Mouse (Mus musculus) mouse trophoblast stem cell (cell line): ENCODE data around the gene Notch4.
"Not testable (repeated sequence)": the region's sequence is repeated elsewhere in the genome, so short reads cannot be mapped to it uniquely, and the experiment has no call there.

Experiments
- in situ Hi-C, 2 experiments: fragments of 300-500 bp; cut with MseI, MboI; formaldehyde crosslinking; loops; 2 replicates in 1 of 2; 3 replicates in 1 of 2; pipeline ENCODE4 v1.15.1; 2025

Gene Notch4

GRCm38 (mm10) chr17:34564003-34564421 is at the start of gene Notch4:
Gene Notch4 (plus strand): TSS chr17:34564268.
- in situ Hi-C loops: no loop called here

- in situ Hi-C loops: no loop called here
Measured at GRCm38 (mm10) chr17:34516514-34516913, 47.6 kb upstream of the Notch4 start.

GRCm38 (mm10) chr17:34517252-34517651 is 46.8 kb upstream of the Notch4 start, which contains the start of gene Btnl6:
Gene Btnl6 (minus strand): TSS chr17:34517352.
- in situ Hi-C loops: no loop called here

GRCm38 (mm10) chr17:34517795-34518194 is 46.3 kb upstream of the Notch4 start:
- in situ Hi-C loops: no loop called here

- in situ Hi-C loops: not testable (repeated sequence)
Measured at GRCm38 (mm10) chr17:34518571-34518970, 45.5 kb upstream of the Notch4 start.

- in situ Hi-C loops: no loop called here
Measured at GRCm38 (mm10) chr17:34519001-34519400, 45.1 kb upstream of the Notch4 start.

GRCm38 (mm10) chr17:34532671-34533070 is 31.4 kb upstream of the Notch4 start:
- in situ Hi-C loops: no loop called here

GRCm38 (mm10) chr17:34543567-34543966 is 20.5 kb upstream of the Notch4 start:
- in situ Hi-C loops: not testable (repeated sequence)

- in situ Hi-C loops: no loop called here
Measured at GRCm38 (mm10) chr17:34546797-34547196, 17.3 kb upstream of the Notch4 start.

- in situ Hi-C loops: no loop called here
Measured at GRCm38 (mm10) chr17:34547601-34548000, 16.5 kb upstream of the Notch4 start.

GRCm38 (mm10) chr17:34549156-34549555 is 14.9 kb upstream of the Notch4 start:
- in situ Hi-C loops: no loop called here

GRCm38 (mm10) chr17:34549843-34550242 is 14.2 kb upstream of the Notch4 start:
- in situ Hi-C loops: no loop called here

GRCm38 (mm10) chr17:34555483-34555882 is 8.6 kb upstream of the Notch4 start:
- in situ Hi-C loops: loop anchor here (5.0 kb wide), 2 partner anchors 113 to 118 kb away; no protein-coding TSS in a partner anchor

GRCm38 (mm10) chr17:34556406-34556805 is 7.7 kb upstream of the Notch4 start:
- in situ Hi-C loops: loop anchor here (5.0 kb wide), 2 partner anchors 114 to 119 kb away; no protein-coding TSS in a partner anchor

GRCm38 (mm10) chr17:34557411-34557810 is 6.7 kb upstream of the Notch4 start:
- in situ Hi-C loops: loop anchor here (5.0 kb wide), 2 partner anchors 115 to 120 kb away; no protein-coding TSS in a partner anchor

GRCm38 (mm10) chr17:34559116-34559515 is 5.0 kb upstream of the Notch4 start:
- in situ Hi-C loops: loop anchor here (5.0 kb wide), 2 partner anchors 117 to 122 kb away; no protein-coding TSS in a partner anchor

- in situ Hi-C loops: loop anchor here (5.0 kb wide), 2 partner anchors 118 to 123 kb away; no protein-coding TSS in a partner anchor
Measured at GRCm38 (mm10) chr17:34559895-34560294, 4.2 kb upstream of the Notch4 start.

- in situ Hi-C loops: no loop called here
Measured at GRCm38 (mm10) chr17:34560438-34560837, 3.6 kb upstream of the Notch4 start.

GRCm38 (mm10) chr17:34561200-34561599 is 2.9 kb upstream of the Notch4 start:
- in situ Hi-C loops: no loop called here

GRCm38 (mm10) chr17:34562595-34562994 is 1.5 kb upstream of the Notch4 start:
- in situ Hi-C loops: no loop called here

GRCm38 (mm10) chr17:34563354-34563753 is 714 bp upstream of the Notch4 start:
- in situ Hi-C loops: no loop called here

GRCm38 (mm10) chr17:34564796-34565195 is 728 bp downstream of the Notch4 start:
- in situ Hi-C loops: no loop called here

GRCm38 (mm10) chr17:34567311-34567710 is 3.2 kb downstream of the Notch4 start:
- in situ Hi-C loops: no loop called here

GRCm38 (mm10) chr17:34568421-34568820 is 4.4 kb downstream of the Notch4 start:
- in situ Hi-C loops: no loop called here
